In genomic region chr7:13006531-13006930, GRCm38 (mm10) we compare ENCODE assay signal across 25 mouse cellular contexts. TPM values are rescaled to one million over a fixed set of nuclear protein-coding genes. Genes with fewer than 3 reads are reported as not detected.
DNase-seq lines count a peak whose midpoint lies in the region; ATAC-seq and TF ChIP-seq lines count a peak whose summit lies in the region.
"Had no signal": no experiment of that assay in that cellular context is flagged by ENCODE, and none has a peak within 500 bp of the region (broad histone marks: within the 10 kb centered on the region; RNA-seq: fewer than 3 reads in every experiment).

No protein-coding gene starts in this region.

- DNase-seq in heart, adult 11 months = peak; percentile 90
- DNase-seq in heart, postnatal 4 days = no peak
- no peak for DNase-seq in hindbrain, postnatal 0 days (ENCODE audit: low spot score)
- no peak for DNase-seq in hindbrain, embryonic 14.5 days (ENCODE audit: low spot score)
- DNase-seq in kidney, postnatal 36 days = peak; percentile 41 to 58
- DNase-seq in layer of hippocampus, postnatal 25 days (ENCODE audit: extremely low spot score in 1 of 2, low spot score in 1 of 2) = no peak
- DNase-seq: cerebellum, adult 9-10 months; gastrocnemius, postnatal 14 days; liver; right cerebral cortex, adult 18-20 months had no signal

- H3K4me1 ChIP-seq in hindbrain, postnatal 0 days (ENCODE audit: insufficient read depth, low read length) = peaks cover 10% of the 10 kb centered on the region; the same call in 1 of the 2 replicates
- peaks cover 15% of the 10 kb centered on the region for H3K4me1 ChIP-seq in hindbrain, embryonic 14.5 days (replicated peaks; ENCODE audit: control insufficient read depth, insufficient read depth, low read length)
- H3K4me1 ChIP-seq in E14TG2a.4 (replicated peaks; ENCODE audit: low read depth, low read length) = peaks cover 53% of the 10 kb centered on the region
- H3K4me1 ChIP-seq in intestine, embryonic 16.5 days (ENCODE audit: control insufficient read depth, insufficient read depth, low read length) = peaks cover 8% of the 10 kb centered on the region; the same call in 1 of the 2 replicates

- no peaks in the 10 kb centered on the region for H3K27me3 ChIP-seq in hindbrain, postnatal 0 days (ENCODE audit: insufficient read depth, low read length)
- H3K27me3 ChIP-seq in hindbrain, embryonic 14.5 days (ENCODE audit: control insufficient read depth, insufficient read depth, low read length) = no peaks in the 10 kb centered on the region
- H3K27me3 ChIP-seq in E14TG2a.4 (ENCODE audit: insufficient read depth, low read length) = no peaks in the 10 kb centered on the region
- H3K27me3 ChIP-seq in intestine, embryonic 16.5 days (replicated peaks; ENCODE audit: control insufficient read depth, insufficient read depth, low read length) = no peaks in the 10 kb centered on the region

- no peak overlapping the region for H3K4me2 ChIP-seq in hindbrain, postnatal 0 days (ENCODE audit: low read depth, low read length)
- H3K4me2 ChIP-seq in hindbrain, embryonic 14.5 days (replicated peaks) = no peak overlapping the region
- no peak overlapping the region for H3K4me2 ChIP-seq in intestine, embryonic 16.5 days (ENCODE audit: low read depth, low read length)
- H3K4me2 ChIP-seq: forebrain, embryonic 12.5 days; midbrain, embryonic 12.5 days had no signal

- no peak overlapping the region for H3K4me3 ChIP-seq in hindbrain, postnatal 0 days (ENCODE audit: low read length)
- no peak overlapping the region for H3K4me3 ChIP-seq in hindbrain, embryonic 14.5 days (replicated peaks; ENCODE audit: low read length)
- peak overlapping the region; percentile 85 for H3K4me3 ChIP-seq in E14TG2a.4 (replicated peaks; ENCODE audit: low read length)
- no peak overlapping the region for H3K4me3 ChIP-seq in intestine, embryonic 16.5 days (ENCODE audit: low read length)
- H3K4me3 ChIP-seq: forebrain, embryonic 12.5 days; midbrain, embryonic 12.5 days; neural tube, embryonic 12.5 days had no signal

- H3K27ac ChIP-seq in hindbrain, postnatal 0 days = no peak overlapping the region
- no peak overlapping the region for H3K27ac ChIP-seq in hindbrain, embryonic 14.5 days
- no peak overlapping the region for H3K27ac ChIP-seq in intestine, embryonic 16.5 days (ENCODE audit: low read length)
- H3K27ac ChIP-seq: embryonic facial prominence, embryonic 10.5 days; midbrain, embryonic 12.5 days; neural tube, embryonic 12.5 days; stomach, postnatal 0 days had no signal

- WGBS in hindbrain, postnatal 0 days = 89% methylated on average over 10 of the region's 10 CpGs
- WGBS in hindbrain, embryonic 14.5 days = 85% methylated on average over 10 of the region's 10 CpGs
- WGBS in intestine, embryonic 16.5 days = 88% methylated on average over 10 of the region's 10 CpGs

- H3K9me3 ChIP-seq in hindbrain, postnatal 0 days (ENCODE audit: low read length) = no peaks in the 10 kb centered on the region
- no peaks in the 10 kb centered on the region for H3K9me3 ChIP-seq in hindbrain, embryonic 14.5 days (ENCODE audit: control insufficient read depth, low read length)
- H3K9me3 ChIP-seq in E14TG2a.4 (ENCODE audit: low read length) = no peaks in the 10 kb centered on the region
- no peaks in the 10 kb centered on the region for H3K9me3 ChIP-seq in intestine, embryonic 16.5 days (ENCODE audit: control insufficient read depth, low read length)
- H3K9me3 ChIP-seq: forebrain, embryonic 12.5 days; midbrain, embryonic 12.5 days; neural tube, embryonic 12.5 days had no signal

- peaks cover 15% of the 10 kb centered on the region for H3K36me3 ChIP-seq in hindbrain, postnatal 0 days (ENCODE audit: insufficient read depth, low read length)
- peaks cover 38% of the 10 kb centered on the region for H3K36me3 ChIP-seq in hindbrain, embryonic 14.5 days (replicated peaks; ENCODE audit: control insufficient read depth, insufficient read depth)
- peaks cover 30% of the 10 kb centered on the region for H3K36me3 ChIP-seq in E14TG2a.4 (ENCODE audit: insufficient read depth, low read length)
- H3K36me3 ChIP-seq in intestine, embryonic 16.5 days (ENCODE audit: control insufficient read depth, insufficient read depth, low read length) = peaks cover 18% of the 10 kb centered on the region

- no peak for TF ChIP-seq CTCF in hindbrain, postnatal 0 days (IDR thresholded peaks at IDR 0.05; ENCODE audit: low read depth)
- no peak for TF ChIP-seq CTCF in E14TG2a.4 (conservative IDR thresholded peaks at IDR 0.05; ENCODE audit: low read length)

- no peak for ATAC-seq in hindbrain, postnatal 0 days
- no peak for ATAC-seq in hindbrain, embryonic 14.5 days (ENCODE audit: low FRiP score)
- ATAC-seq in intestine, embryonic 16.5 days = no peak
- ATAC-seq: CD4-positive, CD25-positive, alpha-beta regulatory T cell, adult 4 months; intestine, postnatal 0 days; lung, postnatal 0 days had no signal

- 0 out of 2 replicates have a peak overlapping the region, but pooled peaks have one; percentile 9 for H3K9ac ChIP-seq in hindbrain, postnatal 0 days (replicated peaks; ENCODE audit: low read length)
- H3K9ac ChIP-seq in hindbrain, embryonic 14.5 days = no peak overlapping the region
- H3K9ac ChIP-seq in intestine, embryonic 16.5 days (ENCODE audit: low read depth, low read length) = no peak overlapping the region
- H3K9ac ChIP-seq: forebrain, embryonic 12.5 days had no signal

RNA-seq across cellular contexts. Expression of gene Zbtb45, which starts 3.3 kb away (rescaled TPM):
- 10 to 100 TPM; 11.0 to 12.1 TPM for total RNA-seq in heart, postnatal 4 days (2021)
- 41.6 and 47.6 TPM in 2 replicates for total RNA-seq in hindbrain, postnatal 0 days (2014; rRNA removed)
- 23.9 and 24.6 TPM in 2 replicates for polyA plus RNA-seq in hindbrain, postnatal 0 days (2015; fragmentation: Nextera tagmentation; extraction: Ambion mirVana)
- 37.9 and 40.8 TPM in 2 replicates for polyA plus RNA-seq in hindbrain, embryonic 14.5 days (2014; fragmentation: Nextera tagmentation; extraction: Ambion mirVana)
- total RNA-seq in layer of hippocampus, postnatal 25 days (2021) = 10 to 100 TPM; 34.4 to 35.3 TPM
- polyA plus RNA-seq in intestine, embryonic 16.5 days (2015; fragmentation: Nextera tagmentation; extraction: Ambion mirVana) = 22.2 and 23.2 TPM in 2 replicates

RNA-seq across cellular contexts. Expression of gene Trim28, which starts 7.6 kb away (rescaled TPM):
- 100 to 1,000 TPM; 240 to 249 TPM for total RNA-seq in heart, postnatal 4 days (2021)
- 483 and 563 TPM in 2 replicates for total RNA-seq in hindbrain, postnatal 0 days (2014; rRNA removed)
- 176 and 184 TPM in 2 replicates for polyA plus RNA-seq in hindbrain, postnatal 0 days (2015; fragmentation: Nextera tagmentation; extraction: Ambion mirVana)
- polyA plus RNA-seq in hindbrain, embryonic 14.5 days (2014; fragmentation: Nextera tagmentation; extraction: Ambion mirVana) = 268 and 271 TPM in 2 replicates
- 100 to 1,000 TPM; 236 to 250 TPM for total RNA-seq in layer of hippocampus, postnatal 25 days (2021)
- polyA plus RNA-seq in intestine, embryonic 16.5 days (2015; fragmentation: Nextera tagmentation; extraction: Ambion mirVana) = 116 and 131 TPM in 2 replicates

RNA-seq across cellular contexts. Expression of gene Slc27a5, which starts 8.5 kb away (rescaled TPM):
- total RNA-seq in heart, postnatal 4 days (2021) = not detected
- 1.1 and 1.7 TPM in 2 replicates for total RNA-seq in hindbrain, postnatal 0 days (2014; rRNA removed)
- 0.29 and 0.30 TPM in 2 replicates for polyA plus RNA-seq in hindbrain, postnatal 0 days (2015; fragmentation: Nextera tagmentation; extraction: Ambion mirVana)
- 0.14 and 0.29 TPM in 2 replicates for polyA plus RNA-seq in hindbrain, embryonic 14.5 days (2014; fragmentation: Nextera tagmentation; extraction: Ambion mirVana)
- under 1 TPM; 0.22 to 0.47 TPM for total RNA-seq in layer of hippocampus, postnatal 25 days (2021)
- 0.84 and 0.89 TPM in 2 replicates for polyA plus RNA-seq in intestine, embryonic 16.5 days (2015; fragmentation: Nextera tagmentation; extraction: Ambion mirVana)
- total RNA-seq: common myeloid progenitor, adult 5-6 weeks; gastrocnemius, postnatal 14 days; megakaryocyte progenitor cell, adult 5-6 weeks; monocyte, adult 5-6 weeks had no signal
- polyA plus RNA-seq: embryonic facial prominence, embryonic 10.5 days; heart, embryonic 14.5 days; hindbrain, embryonic 11.5 days; lung, postnatal 0 days; midbrain, embryonic 12.5 days had no signal

RNA-seq across cellular contexts. Expression of gene Chmp2a, which starts 28.1 kb away (rescaled TPM):
- 100 to 1,000 TPM; 114 to 129 TPM for total RNA-seq in heart, postnatal 4 days (2021)
- 59.7 and 68.0 TPM in 2 replicates for total RNA-seq in hindbrain, postnatal 0 days (2014; rRNA removed)
- polyA plus RNA-seq in hindbrain, postnatal 0 days (2015; fragmentation: Nextera tagmentation; extraction: Ambion mirVana) = 188 and 202 TPM in 2 replicates
- polyA plus RNA-seq in hindbrain, embryonic 14.5 days (2014; fragmentation: Nextera tagmentation; extraction: Ambion mirVana) = 173 and 184 TPM in 2 replicates
- total RNA-seq in layer of hippocampus, postnatal 25 days (2021) = 100 to 1,000 TPM; 128 to 149 TPM
- polyA plus RNA-seq in intestine, embryonic 16.5 days (2015; fragmentation: Nextera tagmentation; extraction: Ambion mirVana) = 199 and 202 TPM in 2 replicates

RNA-seq across cellular contexts. Expression of gene Zfp446, which starts 28.9 kb away (rescaled TPM):
- 1 to 10 TPM; 3.3 to 4.3 TPM for total RNA-seq in heart, postnatal 4 days (2021)
- 8.9 and 10.9 TPM in 2 replicates for total RNA-seq in hindbrain, postnatal 0 days (2014; rRNA removed)
- polyA plus RNA-seq in hindbrain, postnatal 0 days (2015; fragmentation: Nextera tagmentation; extraction: Ambion mirVana) = 7.6 and 7.9 TPM in 2 replicates
- polyA plus RNA-seq in hindbrain, embryonic 14.5 days (2014; fragmentation: Nextera tagmentation; extraction: Ambion mirVana) = 6.6 and 8.9 TPM in 2 replicates
- total RNA-seq in layer of hippocampus, postnatal 25 days (2021) = 1 to 10 TPM; 8.1 to 9.1 TPM
- 5.9 and 6.1 TPM in 2 replicates for polyA plus RNA-seq in intestine, embryonic 16.5 days (2015; fragmentation: Nextera tagmentation; extraction: Ambion mirVana)

Comparison
In these comparisons a context has a peak if more than half of its experiments do, and no peak if none do; other contexts are left out.
1. DNase-seq: peak in heart, adult 11 months (single experiment) and kidney, postnatal 36 days (2 of 2); none in heart, postnatal 4 days (single experiment), hindbrain, postnatal 0 days (single experiment), hindbrain, embryonic 14.5 days (single experiment) and layer of hippocampus, postnatal 25 days (0 of 2).